Mouse (Mus musculus): ENCODE data around the gene Tnfrsf18. TPM values are rescaled to one million over a fixed set of nuclear protein-coding genes. Genes with fewer than 3 reads are reported as not detected.

Gene Tnfrsf18
- total and polyA plus RNA-seq, 3 experiments = 9.3 to 16.2 TPM; not detected in 1

DNA sequence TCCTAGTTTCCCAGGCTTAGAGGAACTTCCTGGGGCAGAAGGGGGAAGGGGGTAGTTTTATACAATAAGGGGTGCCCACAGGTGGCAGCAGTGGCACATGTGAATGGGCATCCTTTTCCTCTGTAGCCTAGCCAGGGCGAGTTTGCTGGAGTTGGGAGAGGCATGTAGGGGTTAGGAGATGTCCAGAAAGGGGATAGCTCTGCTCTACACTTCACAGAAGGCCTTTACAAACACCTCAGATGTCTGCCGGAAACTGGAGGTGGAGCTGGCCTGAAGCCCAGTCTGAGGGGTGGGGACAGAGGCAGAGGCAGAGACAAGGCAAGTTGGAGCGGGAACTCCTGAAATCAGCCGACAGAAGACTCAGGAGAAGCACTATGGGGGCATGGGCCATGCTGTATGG is at the start of gene Tnfrsf18 (continued):
- TF ChIP-seq TAL1 (IDR thresholded peaks at IDR 0.05; ENCODE audit: low read length) = no peak
- TF ChIP-seq MYB (IDR thresholded peaks at IDR 0.05; ENCODE audit: low read depth, low read length) = no peak
- TF ChIP-seq POLR2A (IDR thresholded peaks at IDR 0.05; ENCODE audit: control insufficient read depth in 1 of 2, insufficient read depth in 1 of 2, low read depth in 1 of 2, low read length in 2 of 2, poor library complexity in 1 of 2) = peak; percentile 18 to 60; a peak in 2 of 4 replicates

DNA sequence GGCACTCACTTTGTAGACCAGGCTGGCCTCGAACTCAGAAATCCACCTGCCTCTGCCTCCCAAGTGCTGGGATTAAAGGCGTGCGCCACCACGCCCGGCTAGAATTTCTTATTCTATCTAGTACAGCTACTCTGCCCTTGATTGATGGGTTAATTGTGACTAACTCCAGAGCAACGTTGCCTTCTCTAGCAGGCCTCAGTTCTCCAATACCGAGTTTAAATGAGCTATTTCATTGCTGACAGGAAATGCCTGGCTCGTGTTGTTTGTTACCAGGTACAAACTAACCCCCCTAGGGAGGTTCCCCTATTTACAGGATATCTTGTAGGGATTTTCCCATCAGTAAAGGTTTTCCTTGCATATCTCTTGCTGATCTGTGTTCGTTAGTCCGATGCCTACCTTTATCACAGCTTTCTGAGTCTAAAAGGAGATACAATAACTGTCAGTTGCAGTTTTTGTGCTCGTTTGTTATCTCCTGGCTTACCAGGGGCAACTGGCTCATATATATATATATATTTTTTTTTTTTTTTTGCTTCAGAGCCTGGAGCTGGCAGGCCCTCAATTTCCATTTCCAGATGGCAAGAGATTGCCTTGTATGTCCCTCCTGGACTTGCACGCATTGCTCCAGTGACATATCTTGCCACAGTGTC is 44.4 kb upstream of the Tnfrsf18 start:
- Histone ChIP-seq H3K36me3 (ENCODE audit: control insufficient read depth in 1 of 2, insufficient read depth in 2 of 2, low read length in 2 of 2) (no peaks in the 10 kb centered on the region), H3K4me3 (ENCODE audit: control insufficient read depth in 1 of 2, insufficient read depth in 1 of 2, low read depth in 2 of 2, low read length in 2 of 2) (no peak overlapping the region), H3K27me3 (ENCODE audit: control insufficient read depth in 1 of 2, insufficient read depth in 2 of 2, low read length in 2 of 2) (no peaks in the 10 kb centered on the region), H3K27ac (ENCODE audit: control insufficient read depth, low read depth, low read length) (no peak overlapping the region), H3K9me3 (replicated peaks; ENCODE audit: insufficient read depth, low read length) (no peaks in the 10 kb centered on the region), H3K9ac (ENCODE audit: control insufficient read depth, low read depth, low read length, poor library complexity, severe bottlenecking) (no peak overlapping the region), H3K79me2 (ENCODE audit: control insufficient read depth, insufficient read depth, low read length, poor library complexity) (no peaks in the 10 kb centered on the region), H3K4me1 (ENCODE audit: control insufficient read depth in 1 of 2, insufficient read depth in 2 of 2, low read length in 2 of 2) (0 out of 4 replicates have a peak, but pooled peaks cover 0 to 2% of the 10 kb centered on the region in 2 experiments)
- no peak for TF ChIP-seq USF1 (IDR thresholded peaks at IDR 0.05; ENCODE audit: low read depth, low read length)
- peak in 1 of 2 experiments; percentile 62; a peak in 2 of 4 replicates for TF ChIP-seq EP300 (IDR thresholded peaks at IDR 0.05; ENCODE audit: low read depth in 1 of 2, low read length in 2 of 2)
- peak; percentile 45; the same call in 1 of the 2 replicates for TF ChIP-seq MYB (IDR thresholded peaks at IDR 0.05; ENCODE audit: low read depth, low read length)
- no peak for TF ChIP-seq CTCF (IDR thresholded peaks at IDR 0.05 in 2 of 3, conservative IDR thresholded peaks at IDR 0.05 in 1 of 3; ENCODE audit: control insufficient read depth in 1 of 3, insufficient read depth in 1 of 3, low read depth in 2 of 3, low read length in 3 of 3, poor library complexity in 1 of 3, severe bottlenecking in 1 of 3)
- TF ChIP-seq POLR2AphosphoS5 (IDR thresholded peaks at IDR 0.05; ENCODE audit: borderline replicate concordance, low read depth, low read length) = no peak
- TF ChIP-seq KAT2A (conservative IDR thresholded peaks at IDR 0.05; ENCODE audit: low read depth, low read length) = no peak
- no peak for TF ChIP-seq BHLHE40 (IDR thresholded peaks at IDR 0.05; ENCODE audit: borderline replicate concordance, low read depth, low read length)
- no peak for TF ChIP-seq ZMIZ1 (IDR thresholded peaks at IDR 0.05; ENCODE audit: low read depth, low read length)
- no peak for TF ChIP-seq TCF12 (IDR thresholded peaks at IDR 0.05; ENCODE audit: low read depth, low read length)
- no peak for TF ChIP-seq MEF2A (IDR thresholded peaks at IDR 0.05; ENCODE audit: extremely low read depth, insufficient replicate concordance, low read depth, low read length, poor library complexity, severe bottlenecking)
- TF ChIP-seq ZNF384 (IDR thresholded peaks at IDR 0.05; ENCODE audit: low read depth, low read length) = peak; percentile 27; the same call in 1 of the 2 replicates
- peak; percentile 30 for DNase-seq (ENCODE audit: low read depth, low spot score)

DNA sequence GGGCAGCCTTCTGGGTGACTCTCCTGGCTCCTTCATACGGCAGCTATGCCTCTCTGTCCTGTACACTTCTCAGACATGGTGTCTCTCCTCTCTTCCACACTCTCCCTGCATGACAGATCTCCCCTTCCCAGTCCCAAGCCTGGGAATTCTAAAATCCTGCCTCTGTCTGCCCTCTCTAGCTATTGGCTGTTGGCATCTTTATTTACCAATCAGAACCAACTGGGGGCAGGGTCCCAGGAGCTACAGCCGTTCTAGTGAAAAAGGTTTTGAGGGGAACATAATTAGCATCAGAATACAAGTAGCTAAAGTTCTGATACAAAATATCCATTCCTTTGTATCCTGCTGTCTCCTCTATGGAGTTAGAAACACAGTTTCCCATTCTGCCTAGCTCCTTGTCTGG is 42.2 kb upstream of the Tnfrsf18 start:
- Histone ChIP-seq H3K4me1 (ENCODE audit: control insufficient read depth in 1 of 2, insufficient read depth in 2 of 2, low read length in 2 of 2) (peaks cover 5 to 8% of the 10 kb centered on the region in 2 experiments; a peak in 3 of 4 replicates), H3K27ac (ENCODE audit: control insufficient read depth, low read depth, low read length) (no peak overlapping the region), H3K79me2 (ENCODE audit: control insufficient read depth, insufficient read depth, low read length, poor library complexity) (no peaks in the 10 kb centered on the region), H3K36me3 (ENCODE audit: control insufficient read depth in 1 of 2, insufficient read depth in 2 of 2, low read length in 2 of 2) (peaks cover 0 to 4% of the 10 kb centered on the region in 2 experiments; a peak in 2 of 4 replicates), H3K27me3 (ENCODE audit: control insufficient read depth in 1 of 2, insufficient read depth in 2 of 2, low read length in 2 of 2) (no peaks in the 10 kb centered on the region), H3K4me3 (ENCODE audit: control insufficient read depth in 1 of 2, insufficient read depth in 1 of 2, low read depth in 2 of 2, low read length in 2 of 2) (no peak overlapping the region), H3K9me3 (replicated peaks; ENCODE audit: insufficient read depth, low read length) (no peaks in the 10 kb centered on the region), H3K9ac (ENCODE audit: control insufficient read depth, low read depth, low read length, poor library complexity, severe bottlenecking) (no peak overlapping the region)
- no peak for TF ChIP-seq RCOR1 (IDR thresholded peaks at IDR 0.05; ENCODE audit: low read depth, low read length)
- no peak for TF ChIP-seq SMC3 (IDR thresholded peaks at IDR 0.05; ENCODE audit: low read depth, low read length)
- no peak for TF ChIP-seq SIN3A (IDR thresholded peaks at IDR 0.05; ENCODE audit: low read length)
- no peak for TF ChIP-seq ZMIZ1 (IDR thresholded peaks at IDR 0.05; ENCODE audit: low read depth, low read length)
- TF ChIP-seq JUND (IDR thresholded peaks at IDR 0.05; ENCODE audit: low read depth, low read length) = no peak
- no peak for TF ChIP-seq E2F4 (IDR thresholded peaks at IDR 0.05; ENCODE audit: borderline replicate concordance, low read depth, low read length)
- TF ChIP-seq TBP (IDR thresholded peaks at IDR 0.05; ENCODE audit: low read depth, low read length) = no peak
- no peak for TF ChIP-seq NELFE (IDR thresholded peaks at IDR 0.05; ENCODE audit: low read depth, low read length)
- TF ChIP-seq POLR2AphosphoS2 (IDR thresholded peaks at IDR 0.05; ENCODE audit: low read length) = no peak
- TF ChIP-seq MAFK (IDR thresholded peaks at IDR 0.05; ENCODE audit: borderline replicate concordance, low read depth, low read length) = no peak
- TF ChIP-seq ZC3H11A (IDR thresholded peaks at IDR 0.05; ENCODE audit: low read depth, low read length) = no peak
- no peak for TF ChIP-seq UBTF (IDR thresholded peaks at IDR 0.05; ENCODE audit: borderline replicate concordance, insufficient read depth, low read depth, low read length)
- TF ChIP-seq ELF1 (IDR thresholded peaks at IDR 0.05; ENCODE audit: low read depth, low read length) = no peak
- no peak for TF ChIP-seq ETS1 (IDR thresholded peaks at IDR 0.05; ENCODE audit: low read depth, low read length)
- TF ChIP-seq USF1 (IDR thresholded peaks at IDR 0.05; ENCODE audit: low read depth, low read length) = no peak
- DNase-seq (ENCODE audit: low read depth, low spot score) = no peak
